Mouse (Mus musculus): Measurements from ENCODE around the gene Lin7b.

GRCm38 (mm10) chr7:45401521-45402085, 31.2 kb upstream of the Lin7b start:
- TF ChIP-seq USF1 (IDR thresholded peaks at IDR 0.05; ENCODE audit: low read depth) (no peak), CTCF (IDR thresholded peaks at IDR 0.05; ENCODE audit: control insufficient read depth, insufficient read depth, insufficient read length) (no peak)

Data from C2C12 (cell line).